Mouse (Mus musculus) embryonic fibroblast, embryonic 13.5 days (primary cell): ENCODE data around the gene Sumo2.

ENCODE experiments used
- CTCF ChIP-seq: IDR thresholded peaks from 2 replicates; pipeline ENCODE4 v1.5.1; 2011; ENCODE audit warnings: mild to moderate bottlenecking, control low read depth, low read length, moderate library complexity, borderline replicate concordance; ENCODE audit not compliant: insufficient read depth
- POLR2A ChIP-seq: IDR thresholded peaks from 2 replicates; pipeline ENCODE4 v1.6.1; 2011; ENCODE audit warnings: low read depth, mild to moderate bottlenecking, control low read depth, low read length, moderate library complexity

DNA sequence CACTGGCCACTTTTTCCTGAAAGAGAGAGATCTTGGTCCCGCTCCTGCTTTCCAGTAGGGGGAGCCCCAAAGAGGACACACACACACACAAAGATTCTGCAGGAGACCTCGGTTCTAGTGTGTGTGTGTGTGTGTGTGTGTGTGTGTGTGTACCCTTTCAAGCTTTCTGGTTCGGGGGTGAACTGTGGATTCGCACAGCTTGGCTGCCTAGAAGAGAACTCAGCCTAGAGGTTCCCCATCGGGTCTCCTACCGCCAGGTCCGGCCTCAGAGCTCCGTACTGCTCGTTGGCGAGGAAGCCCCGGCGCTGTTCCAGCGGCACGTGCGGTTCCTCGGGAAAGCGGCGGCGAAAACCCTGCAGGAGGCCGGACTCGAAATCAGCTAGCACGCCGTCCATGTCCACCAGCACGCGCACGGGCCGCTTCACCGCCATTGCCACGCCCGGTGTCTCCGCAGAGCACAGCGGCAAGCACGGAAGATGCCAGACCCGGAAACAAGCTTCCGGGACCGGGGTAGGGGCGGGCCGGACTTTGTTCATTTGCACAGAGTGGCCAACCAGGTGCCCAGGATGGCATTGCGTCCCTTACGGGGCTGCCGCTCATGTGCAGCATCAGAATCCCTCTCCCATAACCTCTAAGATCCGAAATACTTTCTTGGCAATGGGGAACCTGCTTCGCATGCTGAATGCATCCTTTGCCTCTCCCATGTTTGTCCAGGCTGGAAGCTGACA, 44.6 kb downstream of the Sumo2 start, which contains the start of gene Nt5c:
- peak; percentile 37; the same call in 1 of the 2 replicates for TF ChIP-seq CTCF
- TF ChIP-seq POLR2A: peak; percentile 89
